Mouse (Mus musculus) embryonic fibroblast, embryonic 13.5 days (primary cell): ENCODE results near the gene Patl2.
"Not testable (repeated sequence)": the region's sequence is repeated elsewhere in the genome, so short reads cannot be mapped to it uniquely, and the experiment has no call there.

Source experiments
- CTCF ChIP-seq: IDR thresholded peaks from 2 replicates; pipeline ENCODE4 v1.5.1; 2011; ENCODE audit warnings: mild to moderate bottlenecking, control low read depth, low read length, moderate library complexity, borderline replicate concordance; ENCODE audit not compliant: insufficient read depth
- POLR2A ChIP-seq: IDR thresholded peaks from 2 replicates; pipeline ENCODE4 v1.6.1; 2011; ENCODE audit warnings: low read depth, mild to moderate bottlenecking, control low read depth, low read length, moderate library complexity

DNA sequence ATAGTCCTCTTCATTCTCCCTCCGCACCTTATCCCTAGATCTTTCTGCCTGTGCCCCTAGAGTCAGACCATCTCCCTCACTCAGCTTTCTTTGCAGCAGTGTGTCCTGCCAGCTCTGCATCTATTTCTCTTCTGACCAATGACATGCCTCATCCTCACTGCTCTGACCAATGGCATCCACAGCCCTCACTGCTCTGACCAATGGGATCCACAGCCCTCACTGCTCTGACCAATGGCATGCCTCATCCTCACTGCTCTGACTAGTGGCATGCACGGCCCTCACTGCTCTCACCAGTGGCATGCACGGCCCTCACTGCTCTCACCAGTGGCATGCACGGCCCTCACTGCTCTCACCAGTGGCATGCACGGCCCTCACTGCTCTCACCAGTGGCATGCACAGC lies 88.3 kb downstream of the Patl2 start:
- TF ChIP-seq CTCF, POLR2A: not testable (repeated sequence)
